Mouse (Mus musculus) kidney, embryonic 16.5 days (tissue): Measurements from ENCODE around the gene Suclg2. TPM values are rescaled to one million over a fixed set of nuclear protein-coding genes. Genes with fewer than 3 reads are reported as not detected.
A peak's percentile ranks its signal among the peaks of the same experiment; 100 is the strongest.

ENCODE experiments used
- ATAC-seq: fragments of 200-750 bp; cut with Nextera tagmentation; 2 replicates; pipeline ENCODE4 v1.8.0; 2017; ENCODE audit warnings: moderate TSS enrichment; ENCODE audit not compliant: low FRiP score, low TSS enrichment
- H3K27ac ChIP-seq: fragments of 300-500 bp; sonication (generic); 2 replicates; pipeline ENCODE4 v1.5.1; 2014; ENCODE audit warnings: low read length
- H3K27me3 ChIP-seq: fragments of 300-500 bp; sonication (generic); 2 replicates; pipeline ENCODE4 v1.6.1; 2014; ENCODE audit warnings: low read length, control low read depth, mixed read lengths; ENCODE audit not compliant: insufficient read depth
- H3K36me3 ChIP-seq: fragments of 300-500 bp; sonication (generic); 2 replicates; pipeline ENCODE4 v1.6.1; 2014; ENCODE audit warnings: low read length, control low read depth, mixed read lengths; ENCODE audit not compliant: insufficient read depth
- H3K4me1 ChIP-seq: fragments of 300-500 bp; sonication (generic); 2 replicates; pipeline ENCODE4 v1.6.1; 2014; ENCODE audit warnings: low read length, control low read depth, mixed read lengths; ENCODE audit not compliant: insufficient read depth
- H3K4me2 ChIP-seq: fragments of 300-500 bp; sonication (generic); replicated peaks from 2 replicates; pipeline ENCODE4 v1.6.1; 2014; ENCODE audit warnings: low read depth, low read length
- H3K4me3 ChIP-seq: fragments of 300-500 bp; sonication (generic); 2 replicates; pipeline ENCODE4 v1.5.1; 2014; ENCODE audit warnings: mild to moderate bottlenecking, low read length
- H3K9ac ChIP-seq: fragments of 300-500 bp; sonication (generic); replicated peaks from 2 replicates; pipeline ENCODE4 v1.6.1; 2014; ENCODE audit warnings: low read length
- H3K9me3 ChIP-seq: fragments of 300-500 bp; sonication (generic); 2 replicates; pipeline ENCODE4 v1.6.1; 2016; ENCODE audit warnings: low read length, control low read depth
- WGBS: fragments of 180-500 bp; shearing (Covaris S2); extraction: QIAGEN DNeasy Blood & Tissue Kit; methylation state at CpG from one replicate; pipeline ENCODE4 v1.1.7; 2014; 5-methylcytosine and 5-hydroxymethylcytosine counted together
- polyA plus RNA-seq: library from polyadenylated mRNA; unstranded; fragments of >200 nt; fragmentation: Nextera tagmentation; extraction: Ambion mirVana; gene quantifications from 2 replicates; pipeline ENCODE4 v1.2.1, GENCODE M21; 2015

Gene Suclg2
- polyA plus RNA-seq, 1 experiment from 2014 or later: 128 TPM

GRCm38 (mm10) chr6:95718969-95719333 lies 351 bp upstream of the Suclg2 start:
- 0% methylated on average over 1 of the region's 1 CpGs for WGBS
- Histone ChIP-seq H3K4me3 (peak overlapping the region; percentile 87), H3K27ac (peak overlapping the region; percentile 64; the same call in 1 of the 2 replicates), H3K9ac (peak overlapping the region; percentile 53; the same call in 1 of the 2 replicates), H3K9me3 (0 out of 2 replicates have a peak, but pooled peaks cover 4% of the 10 kb centered on the region), H3K4me2 (peak overlapping the region; percentile 96), H3K27me3 (no peaks in the 10 kb centered on the region), H3K4me1 (peaks cover 42% of the 10 kb centered on the region), H3K36me3 (no peaks in the 10 kb centered on the region)
- peak; percentile 72 for ATAC-seq

- Histone ChIP-seq H3K36me3 (no peaks in the 10 kb centered on the region), H3K4me1 (peaks cover 60% of the 10 kb centered on the region), H3K4me3 (no peak overlapping the region), H3K9me3 (0 out of 2 replicates have a peak, but pooled peaks cover under 1% of the 10 kb centered on the region), H3K27me3 (no peaks in the 10 kb centered on the region), H3K4me2 (peak overlapping the region; percentile 25; the same call in 1 of the 2 replicates), H3K27ac (no peak overlapping the region), H3K9ac (no peak overlapping the region)
- no peak for ATAC-seq
- 69% methylated on average over 3 of the region's 3 CpGs for WGBS
These were observed 1.5 kb downstream of the Suclg2 start for GRCm38 (mm10) chr6:95717071-95717470.

GRCm38 (mm10) chr6:95716476-95716875 lies 2.1 kb downstream of the Suclg2 start:
- H3K4me1 ChIP-seq: peaks cover 66% of the 10 kb centered on the region
- no peak overlapping the region for H3K4me2 ChIP-seq
- no peak overlapping the region for H3K4me3 ChIP-seq
- no peaks in the 10 kb centered on the region for H3K36me3 ChIP-seq
- no peaks in the 10 kb centered on the region for H3K9me3 ChIP-seq
- H3K9ac ChIP-seq: no peak overlapping the region
- 90% methylated on average over 5 of the region's 5 CpGs for WGBS
- H3K27me3 ChIP-seq: no peaks in the 10 kb centered on the region
- no peak for ATAC-seq
- H3K27ac ChIP-seq: no peak overlapping the region

- Histone ChIP-seq H3K36me3 (no peaks in the 10 kb centered on the region), H3K9me3 (no peaks in the 10 kb centered on the region), H3K4me3 (no peak overlapping the region), H3K9ac (no peak overlapping the region), H3K4me1 (peaks cover 81% of the 10 kb centered on the region), H3K27ac (peak overlapping the region; percentile 46), H3K27me3 (no peaks in the 10 kb centered on the region), H3K4me2 (no peak overlapping the region)
- ATAC-seq: peak; percentile 46
- WGBS: 9% methylated on average over 5 of the region's 5 CpGs
These were observed 5.4 kb downstream of the Suclg2 start for GRCm38 (mm10) chr6:95713245-95713644.

- WGBS: 51% methylated on average over 4 of the region's 4 CpGs
- Histone ChIP-seq H3K4me1 (peaks cover 76% of the 10 kb centered on the region), H3K27me3 (no peaks in the 10 kb centered on the region), H3K4me2 (no peak overlapping the region), H3K36me3 (no peaks in the 10 kb centered on the region), H3K9me3 (no peaks in the 10 kb centered on the region), H3K4me3 (no peak overlapping the region), H3K27ac (peak overlapping the region; percentile 27; the same call in 1 of the 2 replicates), H3K9ac (no peak overlapping the region)
- peak; percentile 40; the same call in 1 of the 2 replicates for ATAC-seq
These were observed 6.5 kb downstream of the Suclg2 start for GRCm38 (mm10) chr6:95712081-95712480.

GRCm38 (mm10) chr6:95711671-95712070 lies 6.9 kb downstream of the Suclg2 start:
- ATAC-seq: peak; percentile 87
- Histone ChIP-seq H3K4me1 (peaks cover 75% of the 10 kb centered on the region), H3K27ac (peak overlapping the region; percentile 27; the same call in 1 of the 2 replicates)

GRCm38 (mm10) chr6:95710886-95711285 lies 7.7 kb downstream of the Suclg2 start:
- Histone ChIP-seq H3K4me3 (no peak overlapping the region), H3K27me3 (no peaks in the 10 kb centered on the region), H3K9ac (no peak overlapping the region), H3K4me1 (peaks cover 67% of the 10 kb centered on the region), H3K9me3 (no peaks in the 10 kb centered on the region), H3K4me2 (no peak overlapping the region), H3K27ac (no peak overlapping the region), H3K36me3 (no peaks in the 10 kb centered on the region)
- WGBS: 59% methylated on average over 6 of the region's 6 CpGs
- no peak for ATAC-seq

More at GRCm38 (mm10) chr6:95711671-95712070, 6.9 kb downstream of the Suclg2 start:
- Histone ChIP-seq H3K27me3 (no peaks in the 10 kb centered on the region), H3K36me3 (no peaks in the 10 kb centered on the region), H3K4me3 (no peak overlapping the region), H3K4me2 (no peak overlapping the region), H3K9ac (no peak overlapping the region), H3K9me3 (no peaks in the 10 kb centered on the region)
- 37% methylated on average over 3 of the region's 3 CpGs for WGBS

- Histone ChIP-seq H3K4me3 (no peak overlapping the region), H3K4me2 (no peak overlapping the region), H3K9me3 (no peaks in the 10 kb centered on the region), H3K27ac (0 out of 2 replicates have a peak overlapping the region, but pooled peaks have one; percentile 28), H3K4me1 (peaks cover 55% of the 10 kb centered on the region), H3K36me3 (no peaks in the 10 kb centered on the region), H3K27me3 (no peaks in the 10 kb centered on the region), H3K9ac (no peak overlapping the region)
- 17% methylated on average over 4 of the region's 4 CpGs for WGBS
- ATAC-seq: no peak
These were observed 9.1 kb downstream of the Suclg2 start for GRCm38 (mm10) chr6:95709531-95709930.

GRCm38 (mm10) chr6:95709106-95709505 lies 9.5 kb downstream of the Suclg2 start:
- peaks cover 51% of the 10 kb centered on the region for H3K4me1 ChIP-seq
- 57% methylated on average over 5 of the region's 5 CpGs for WGBS
- 0 out of 2 replicates have a peak overlapping the region, but pooled peaks have one; percentile 28 for H3K27ac ChIP-seq
- ATAC-seq: no peak
- H3K4me3 ChIP-seq: no peak overlapping the region
- H3K36me3 ChIP-seq: no peaks in the 10 kb centered on the region
- H3K4me2 ChIP-seq: no peak overlapping the region
- no peaks in the 10 kb centered on the region for H3K27me3 ChIP-seq
- H3K9me3 ChIP-seq: no peaks in the 10 kb centered on the region
- no peak overlapping the region for H3K9ac ChIP-seq

- Histone ChIP-seq H3K27me3 (no peaks in the 10 kb centered on the region), H3K27ac (no peak overlapping the region), H3K36me3 (no peaks in the 10 kb centered on the region), H3K4me1 (peaks cover 22% of the 10 kb centered on the region), H3K9me3 (no peaks in the 10 kb centered on the region), H3K4me3 (no peak overlapping the region), H3K9ac (no peak overlapping the region), H3K4me2 (no peak overlapping the region)
- WGBS: 69% methylated on average over 4 of the region's 4 CpGs
- no peak for ATAC-seq
These were observed 14.0 kb downstream of the Suclg2 start for GRCm38 (mm10) chr6:95704626-95705025.
